Mouse (Mus musculus) lung, embryonic 14.5 days (tissue): Measurements from ENCODE around the gene Ascl4. TPM values are rescaled to one million over a fixed set of nuclear protein-coding genes. Genes with fewer than 3 reads are reported as not detected.

Experiments used
- ATAC-seq: fragments of 200-750 bp; cut with Nextera tagmentation; 2 replicates; pipeline ENCODE4 v1.8.0; 2017; ENCODE audit warnings: mild to moderate bottlenecking, moderate TSS enrichment, moderate library complexity; ENCODE audit not compliant: insufficient read depth
- DNase-seq: peaks from one replicate; pipeline ENCODE4 v3.0.0-alpha.2; 2015
- H3K27ac ChIP-seq: fragments of 300-500 bp; sonication (generic); 2 replicates; pipeline ENCODE4 v1.5.1; 2014; ENCODE audit warnings: low read depth, mild to moderate bottlenecking, moderate library complexity
- H3K27me3 ChIP-seq: fragments of 300-500 bp; sonication (generic); 2 replicates; pipeline ENCODE4 v1.6.1; 2014; ENCODE audit warnings: low read length, control low read depth; ENCODE audit not compliant: insufficient read depth
- H3K36me3 ChIP-seq: fragments of 300-500 bp; sonication (generic); 2 replicates; pipeline ENCODE4 v1.6.1; 2014; ENCODE audit warnings: control low read depth; ENCODE audit not compliant: insufficient read depth
- H3K4me1 ChIP-seq: fragments of 300-500 bp; sonication (generic); 2 replicates; pipeline ENCODE4 v1.6.1; 2014; ENCODE audit warnings: antibody characterized with exemption, control low read depth; ENCODE audit not compliant: insufficient read depth
- H3K4me2 ChIP-seq: fragments of 300-500 bp; sonication (generic); 2 replicates; pipeline ENCODE4 v1.6.1; 2014; ENCODE audit warnings: mild to moderate bottlenecking
- H3K4me3 ChIP-seq: fragments of 300-500 bp; sonication (generic); 2 replicates; pipeline ENCODE4 v1.5.1; 2014; ENCODE audit warnings: low read depth, low read length
- H3K9ac ChIP-seq: fragments of 300-500 bp; sonication (generic); 2 replicates; pipeline ENCODE4 v1.6.1; 2014
- H3K9me3 ChIP-seq: fragments of 300-500 bp; sonication (generic); 2 replicates; pipeline ENCODE4 v1.6.1; 2016; ENCODE audit warnings: low read depth, low read length, control low read depth
- CTCF ChIP-seq: IDR thresholded peaks from 2 replicates; pipeline ENCODE4 v1.5.1; 2016; ENCODE audit warnings: antibody characterized with exemption, low read depth
- whole genome bisulfite sequencing: fragments of 180-500 bp; shearing (Covaris S2); extraction: QIAGEN DNeasy Blood & Tissue Kit; methylation state at CpG from one replicate; pipeline ENCODE4 v1.1.7; 2014; 5-methylcytosine and 5-hydroxymethylcytosine counted together
- polyA plus RNA-seq: library from polyadenylated mRNA; unstranded; fragments of >200 nt; fragmentation: Nextera tagmentation; extraction: Ambion mirVana; gene quantifications from 2 replicates; pipeline ENCODE4 v1.2.1, GENCODE M21; 2014

The Ascl4 gene
- polyA plus RNA-seq, 1 experiment from 2014 or later: 0.17 TPM

- WGBS: 45% methylated on average over 8 of the region's 8 CpGs
- ATAC-seq (no peak), DNase-seq (no peak)
These were observed 42.6 kb downstream of the Ascl4 start for GRCm38 (mm10) chr10:85969894-85970620.

DNA sequence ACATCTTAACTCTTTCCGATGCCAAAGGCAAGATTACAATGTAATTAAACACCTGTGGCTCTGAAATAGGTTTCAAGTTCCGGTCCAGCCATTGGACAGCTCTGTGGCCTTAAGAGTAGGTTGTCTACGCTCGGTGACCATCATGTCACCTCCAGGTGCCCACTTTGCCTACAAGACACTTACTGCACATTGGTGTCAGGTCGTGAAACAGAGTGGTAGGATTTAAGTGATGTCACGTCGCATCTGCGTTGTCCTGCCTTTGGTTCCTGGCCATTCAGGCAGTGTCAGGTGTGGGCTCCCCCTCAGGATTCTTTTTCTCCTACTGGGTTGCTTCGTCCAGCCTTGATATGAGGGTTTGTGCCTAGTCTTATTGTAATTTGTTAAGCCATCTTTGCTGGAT lies 44.3 kb downstream of the Ascl4 start:
- no peak overlapping the region for H3K27ac ChIP-seq
- H3K4me2 ChIP-seq: no peak overlapping the region
- H3K4me3 ChIP-seq: no peak overlapping the region
- H3K27me3 ChIP-seq: no peaks in the 10 kb centered on the region
- WGBS: 85% methylated on average over 9 of the region's 9 CpGs
- no peak for TF ChIP-seq CTCF
- no peaks in the 10 kb centered on the region for H3K36me3 ChIP-seq
- ATAC-seq (no peak), DNase-seq (no peak)
- no peaks in the 10 kb centered on the region for H3K9me3 ChIP-seq
- H3K9ac ChIP-seq: no peak overlapping the region
- H3K4me1 ChIP-seq: no peaks in the 10 kb centered on the region

More at GRCm38 (mm10) chr10:85969894-85970620, 42.6 kb downstream of the Ascl4 start:
- no peaks in the 10 kb centered on the region for H3K36me3 ChIP-seq
- H3K9me3 ChIP-seq: no peaks in the 10 kb centered on the region
- no peaks in the 10 kb centered on the region for H3K4me1 ChIP-seq
- H3K9ac ChIP-seq: no peak overlapping the region
- no peak overlapping the region for H3K4me2 ChIP-seq
- H3K4me3 ChIP-seq: no peak overlapping the region
- TF ChIP-seq CTCF: no peak
- no peaks in the 10 kb centered on the region for H3K27me3 ChIP-seq
- H3K27ac ChIP-seq: no peak overlapping the region

DNA sequence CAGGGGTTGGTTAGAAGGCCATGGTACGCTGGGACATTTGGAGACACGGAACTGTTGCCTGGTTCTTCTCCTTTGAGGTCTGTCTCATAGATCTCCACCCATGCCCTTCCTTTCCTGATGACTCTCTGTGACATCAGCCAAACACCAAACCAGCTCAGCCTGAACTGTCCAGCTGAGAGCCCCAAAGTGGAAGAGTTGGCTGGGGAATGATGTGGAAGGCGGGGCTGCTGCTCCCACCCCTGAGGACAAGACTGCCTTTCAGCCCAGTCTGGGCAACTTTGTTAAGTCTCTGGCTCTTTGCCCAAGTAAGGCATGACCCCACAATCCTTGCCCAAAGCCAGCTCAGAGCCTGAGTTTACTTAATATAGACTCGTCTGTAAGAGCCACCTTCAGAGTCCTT lies 45.4 kb downstream of the Ascl4 start:
- no peak overlapping the region for H3K9ac ChIP-seq

DNA sequence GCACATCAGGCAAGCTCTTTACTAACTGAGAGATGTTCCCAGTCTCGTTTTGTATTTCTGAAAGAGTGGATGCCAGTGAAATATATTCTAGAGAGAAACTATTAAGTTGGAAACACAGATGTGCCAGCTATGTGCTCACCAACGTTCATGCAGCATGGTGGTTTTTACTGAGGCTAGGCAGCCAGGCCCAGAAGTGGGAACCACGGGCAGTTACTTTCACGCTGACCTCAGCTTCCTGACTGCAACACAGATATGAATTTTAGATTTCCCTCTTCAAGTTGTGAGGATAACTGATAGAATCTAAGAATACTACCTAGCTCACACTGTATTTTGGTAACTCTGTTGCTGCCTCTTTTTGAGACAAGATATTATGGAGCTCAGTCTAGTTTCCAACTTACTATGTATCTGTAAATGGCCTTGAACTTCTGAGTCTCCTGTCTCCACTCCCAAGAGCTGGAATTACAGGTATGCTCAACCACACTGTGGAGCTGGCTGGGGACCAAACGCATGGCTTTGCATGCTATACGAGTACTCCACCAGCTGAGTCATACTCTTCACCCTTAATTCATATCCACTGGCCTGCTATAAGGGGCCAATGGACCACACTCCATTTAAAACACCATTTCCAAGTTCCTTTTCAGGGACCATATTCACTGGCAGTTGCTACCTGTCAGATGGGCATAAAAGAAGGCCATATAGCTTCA lies 62.1 kb downstream of the Ascl4 start:
- H3K9ac ChIP-seq: no peak overlapping the region
- no peak for ATAC-seq
- H3K4me1 ChIP-seq: no peaks in the 10 kb centered on the region
- no peak for TF ChIP-seq CTCF
- DNase-seq: no peak
- H3K4me2 ChIP-seq: no peak overlapping the region
- WGBS: 70% methylated on average over 6 of the region's 6 CpGs
- H3K36me3 ChIP-seq: no peaks in the 10 kb centered on the region
- no peak overlapping the region for H3K27ac ChIP-seq
- H3K4me3 ChIP-seq: no peak overlapping the region
- no peaks in the 10 kb centered on the region for H3K9me3 ChIP-seq
- H3K27me3 ChIP-seq: no peaks in the 10 kb centered on the region

More for the DNA sequence above, 45.4 kb downstream of the Ascl4 start:
- H3K4me1 ChIP-seq: no peaks in the 10 kb centered on the region
- H3K4me2 ChIP-seq: no peak overlapping the region
- no peaks in the 10 kb centered on the region for H3K36me3 ChIP-seq
- ATAC-seq: 0 out of 2 replicates have a peak, but pooled peaks have one; percentile 31
- H3K27me3 ChIP-seq: no peaks in the 10 kb centered on the region
- H3K9me3 ChIP-seq: no peaks in the 10 kb centered on the region
- peak; percentile 33 for DNase-seq
- TF ChIP-seq CTCF: no peak
- no peak overlapping the region for H3K4me3 ChIP-seq
- WGBS: 64% methylated on average over 4 of the region's 4 CpGs
- no peak overlapping the region for H3K27ac ChIP-seq

- Histone ChIP-seq H3K9me3 (no peaks in the 10 kb centered on the region), H3K27me3 (no peaks in the 10 kb centered on the region), H3K36me3 (no peaks in the 10 kb centered on the region), H3K4me2 (no peak overlapping the region), H3K9ac (no peak overlapping the region), H3K4me1 (no peaks in the 10 kb centered on the region), H3K27ac (no peak overlapping the region), H3K4me3 (no peak overlapping the region)
- WGBS: 73% methylated on average over 4 of the region's 4 CpGs
- ATAC-seq: no peak
- no peak for DNase-seq
- no peak for TF ChIP-seq CTCF
These were observed 64.9 kb downstream of the Ascl4 start for GRCm38 (mm10) chr10:85992412-85992811.

GRCm38 (mm10) chr10:85993836-85994235 lies 66.4 kb downstream of the Ascl4 start:
- H3K4me2 ChIP-seq: no peak overlapping the region
- no peaks in the 10 kb centered on the region for H3K36me3 ChIP-seq
- H3K4me3 ChIP-seq: no peak overlapping the region
- H3K27me3 ChIP-seq: no peaks in the 10 kb centered on the region
- H3K4me1 ChIP-seq: no peaks in the 10 kb centered on the region
- TF ChIP-seq CTCF: no peak
- ATAC-seq (no peak), DNase-seq (no peak)
- 85% methylated on average over 9 of the region's 9 CpGs for WGBS
- no peaks in the 10 kb centered on the region for H3K9me3 ChIP-seq
- H3K9ac ChIP-seq: no peak overlapping the region
- no peak overlapping the region for H3K27ac ChIP-seq

DNA sequence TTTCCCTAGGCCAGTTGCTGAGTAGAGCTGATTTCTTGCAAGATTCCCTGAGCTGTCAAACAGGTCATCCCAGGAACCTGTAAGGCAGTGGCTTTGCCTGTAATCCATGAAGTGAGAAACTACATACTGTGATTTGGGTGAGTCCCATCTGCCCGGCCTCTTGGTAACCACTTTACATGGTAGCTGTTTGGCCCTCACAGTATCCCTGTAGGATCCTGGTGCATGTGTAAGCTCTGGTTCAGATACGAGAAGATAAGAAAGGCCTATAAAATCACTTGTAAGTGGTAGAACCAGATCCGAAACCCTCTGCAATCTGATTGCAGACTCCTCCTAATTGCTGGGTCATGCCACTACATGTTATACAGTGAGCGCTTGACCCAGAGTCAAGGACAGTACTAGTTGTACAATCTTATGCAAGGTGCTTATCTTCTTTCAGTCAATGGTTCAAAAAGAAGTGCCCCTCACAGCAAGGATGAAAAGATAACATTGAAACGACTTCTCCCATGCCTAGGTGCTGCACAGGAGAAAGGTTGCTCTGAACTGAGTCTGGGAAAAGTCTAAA lies 67.1 kb downstream of the Ascl4 start:
- Histone ChIP-seq H3K27me3 (no peaks in the 10 kb centered on the region), H3K9ac (no peak overlapping the region), H3K4me1 (no peaks in the 10 kb centered on the region), H3K9me3 (no peaks in the 10 kb centered on the region), H3K36me3 (no peaks in the 10 kb centered on the region), H3K4me2 (no peak overlapping the region), H3K4me3 (no peak overlapping the region), H3K27ac (no peak overlapping the region)
- no peak for DNase-seq
- no peak for ATAC-seq
- TF ChIP-seq CTCF: no peak
- WGBS: 64% methylated on average over 5 of the region's 5 CpGs

Other genes with a start within 250 kb of the Ascl4 start
- gene Pwp1, start 98.2 kb upstream of the Ascl4 start, polyA plus RNA-seq: 109 and 111 TPM in 2 replicates
- 25.0 and 25.6 TPM in 2 replicates for gene Prdm4, start 10.5 kb upstream of the Ascl4 start, polyA plus RNA-seq
- gene Rtcb, start 30.1 kb downstream of the Ascl4 start, polyA plus RNA-seq: 178 and 186 TPM in 2 replicates
- 0.07 and 0.08 TPM in 2 replicates for gene Bpifc, start 84.2 kb downstream of the Ascl4 start, polyA plus RNA-seq
- 21.3 and 22.1 TPM in 2 replicates for gene Fbxo7, start 94.3 kb downstream of the Ascl4 start, polyA plus RNA-seq